Mouse (Mus musculus): ENCODE results near the gene Zeb2.
"Not testable (repeated sequence)": the region's sequence is repeated elsewhere in the genome, so short reads cannot be mapped to it uniquely, and the experiment has no call there.

Gene Zeb2

DNA sequence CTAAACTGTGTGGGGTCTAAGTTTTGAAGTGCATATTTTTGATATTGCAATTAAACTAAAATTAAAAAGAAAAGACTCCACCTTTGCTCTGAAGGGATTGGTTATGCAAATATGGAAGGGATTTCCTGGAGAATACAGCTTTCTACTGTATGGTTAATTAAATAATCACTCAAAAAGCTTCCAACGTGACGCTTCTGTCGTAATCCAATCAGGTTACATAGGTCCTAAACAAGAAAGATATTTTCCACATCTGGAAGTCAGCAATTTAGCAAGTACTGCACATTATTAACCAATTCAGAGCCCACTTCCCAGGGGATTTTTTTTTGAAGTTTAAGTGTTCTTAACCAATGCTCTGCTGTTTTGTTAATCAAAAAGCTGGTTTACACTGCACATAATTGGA lies 3.3 kb downstream of the Zeb2 start:
- in situ Hi-C loops (cut with MboI; ENCODE audit: low pct_unique_long_range_greater_than_20kb in 1 of 2, low sequenced_read_pairs in 2 of 2, unreplicated experiment in 1 of 2) = no loop called here

DNA sequence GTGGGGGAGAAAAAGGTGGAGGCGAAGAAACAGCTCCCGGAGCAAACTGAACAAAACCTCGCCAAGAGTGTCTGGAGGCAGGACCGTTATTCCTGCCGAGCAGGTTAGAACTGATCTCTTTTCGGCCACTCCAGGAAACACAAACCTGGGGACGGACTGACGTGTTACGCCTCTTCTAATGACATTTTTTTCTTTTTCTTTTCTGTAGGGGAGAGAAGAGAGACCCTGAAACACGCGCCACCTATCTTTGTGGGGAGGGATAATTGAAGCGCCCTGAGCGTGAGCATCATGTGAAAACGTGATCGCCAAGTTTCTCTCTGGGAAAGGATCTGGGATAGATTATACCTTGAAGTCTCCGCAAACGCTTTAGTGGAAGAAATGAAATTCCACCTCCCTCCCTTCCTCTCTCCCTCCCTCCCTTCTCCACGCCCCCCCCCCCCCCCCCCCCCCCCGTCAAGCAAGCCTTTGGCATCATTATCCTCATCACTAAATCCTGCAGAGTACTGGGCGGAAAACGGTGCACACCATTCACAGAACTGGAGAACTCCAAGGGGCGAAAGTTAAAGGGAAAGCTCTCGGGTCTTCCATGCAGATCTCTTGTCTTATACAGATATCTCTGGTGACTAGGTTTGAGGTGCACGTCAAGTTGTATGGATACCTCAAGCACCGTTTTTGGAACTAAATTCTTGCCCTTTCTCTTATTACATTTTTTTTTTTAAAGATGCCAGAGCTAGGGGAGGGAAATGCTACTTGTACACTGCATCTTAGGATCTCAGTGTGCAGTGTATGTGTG lies 4.1 kb downstream of the Zeb2 start:
- in situ Hi-C loops (cut with MboI; ENCODE audit: low pct_unique_long_range_greater_than_20kb in 1 of 2, low sequenced_read_pairs in 2 of 2, unreplicated experiment in 1 of 2) = no loop called here

DNA sequence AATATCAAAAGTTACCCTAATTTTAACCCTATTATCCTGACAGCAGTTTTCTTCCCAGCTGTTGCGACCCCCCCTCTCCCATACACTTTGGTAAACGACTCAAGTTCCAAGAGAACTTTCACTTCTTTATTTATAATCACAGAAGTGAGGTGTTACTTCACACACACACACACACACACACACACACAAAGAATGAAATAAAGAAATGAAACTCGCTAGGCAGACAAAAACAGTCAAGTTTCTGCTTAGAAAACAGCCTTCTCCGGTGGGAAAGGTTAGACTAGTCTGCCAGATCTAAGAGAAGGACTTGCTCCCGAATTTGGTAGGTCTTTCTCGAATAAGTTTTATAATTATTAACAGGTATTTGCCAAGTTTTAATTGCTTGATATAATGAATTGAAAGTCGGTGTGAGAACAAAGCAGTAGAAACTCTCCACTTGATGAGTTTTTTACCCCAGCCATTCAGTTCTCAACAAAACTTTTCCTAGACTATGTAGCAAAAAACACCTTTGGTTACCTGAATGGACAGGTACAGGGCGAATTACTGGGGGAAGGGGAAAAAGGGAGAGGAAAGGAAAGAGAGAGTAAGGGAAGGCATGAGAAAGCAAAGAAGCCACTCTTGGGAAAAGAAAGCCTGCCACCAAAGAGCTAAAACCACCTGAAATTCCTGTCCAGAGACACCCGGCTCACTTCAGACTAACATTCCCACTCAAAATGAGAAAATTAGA lies 5.0 kb downstream of the Zeb2 start:
- in situ Hi-C loops (cut with MboI; ENCODE audit: low pct_unique_long_range_greater_than_20kb in 1 of 2, low sequenced_read_pairs in 2 of 2, unreplicated experiment in 1 of 2) = no loop called here

DNA sequence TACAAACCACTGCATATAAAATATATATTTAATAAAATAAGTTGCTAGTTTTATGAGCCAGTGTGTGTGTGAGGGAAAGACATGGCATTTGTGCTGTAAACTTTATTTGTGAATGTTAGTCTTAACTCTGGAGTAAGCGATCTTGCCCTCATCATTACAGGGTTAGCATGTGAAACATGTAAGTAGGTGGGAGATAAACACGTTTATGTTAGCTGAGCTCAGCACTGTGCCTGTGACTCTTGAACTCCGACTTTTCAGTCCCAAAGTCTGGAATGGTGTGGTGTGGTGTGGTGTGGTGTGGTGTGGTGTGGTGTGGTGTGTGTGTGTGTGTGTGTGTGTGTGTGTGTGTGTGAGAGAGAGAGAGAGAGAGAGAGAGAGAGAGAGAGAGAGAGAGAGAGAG lies 5.6 kb downstream of the Zeb2 start:
- in situ Hi-C loops (cut with MboI; ENCODE audit: low pct_unique_long_range_greater_than_20kb in 1 of 2, low sequenced_read_pairs in 2 of 2, unreplicated experiment in 1 of 2) = not testable (repeated sequence)

DNA sequence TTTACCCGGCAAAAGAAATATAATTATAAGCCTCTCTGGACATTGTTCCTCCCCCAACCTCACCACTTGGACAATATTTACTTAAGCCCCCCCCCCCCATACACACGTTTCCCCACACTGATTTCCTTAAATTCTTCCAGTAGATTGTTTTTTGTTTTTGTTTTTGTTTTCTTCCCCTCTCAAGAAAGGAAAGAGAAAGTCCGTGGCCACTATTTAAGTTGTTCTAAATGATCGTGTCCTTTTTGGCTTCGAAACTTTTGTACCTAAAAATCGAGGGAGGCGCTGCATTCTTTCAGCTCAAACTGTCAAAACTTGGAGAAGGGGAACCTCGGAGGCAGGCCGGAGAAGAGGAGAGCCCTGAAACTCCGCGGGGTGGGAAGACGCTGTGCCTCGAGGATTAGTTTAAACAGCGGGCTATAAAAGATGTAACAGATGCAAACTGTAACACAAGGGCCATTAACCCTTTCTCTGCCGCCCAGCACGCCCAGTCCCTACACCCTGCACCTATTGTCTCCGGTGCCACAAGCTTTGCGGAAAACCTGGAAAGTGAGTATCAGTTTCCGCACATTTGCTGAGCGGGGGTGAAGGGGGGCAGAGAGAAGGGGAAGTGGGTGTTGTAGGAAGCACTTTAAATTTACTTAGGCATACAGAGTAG lies 6.3 kb downstream of the Zeb2 start:
- in situ Hi-C loops (cut with MboI; ENCODE audit: low pct_unique_long_range_greater_than_20kb in 1 of 2, low sequenced_read_pairs in 2 of 2, unreplicated experiment in 1 of 2) = no loop called here

DNA sequence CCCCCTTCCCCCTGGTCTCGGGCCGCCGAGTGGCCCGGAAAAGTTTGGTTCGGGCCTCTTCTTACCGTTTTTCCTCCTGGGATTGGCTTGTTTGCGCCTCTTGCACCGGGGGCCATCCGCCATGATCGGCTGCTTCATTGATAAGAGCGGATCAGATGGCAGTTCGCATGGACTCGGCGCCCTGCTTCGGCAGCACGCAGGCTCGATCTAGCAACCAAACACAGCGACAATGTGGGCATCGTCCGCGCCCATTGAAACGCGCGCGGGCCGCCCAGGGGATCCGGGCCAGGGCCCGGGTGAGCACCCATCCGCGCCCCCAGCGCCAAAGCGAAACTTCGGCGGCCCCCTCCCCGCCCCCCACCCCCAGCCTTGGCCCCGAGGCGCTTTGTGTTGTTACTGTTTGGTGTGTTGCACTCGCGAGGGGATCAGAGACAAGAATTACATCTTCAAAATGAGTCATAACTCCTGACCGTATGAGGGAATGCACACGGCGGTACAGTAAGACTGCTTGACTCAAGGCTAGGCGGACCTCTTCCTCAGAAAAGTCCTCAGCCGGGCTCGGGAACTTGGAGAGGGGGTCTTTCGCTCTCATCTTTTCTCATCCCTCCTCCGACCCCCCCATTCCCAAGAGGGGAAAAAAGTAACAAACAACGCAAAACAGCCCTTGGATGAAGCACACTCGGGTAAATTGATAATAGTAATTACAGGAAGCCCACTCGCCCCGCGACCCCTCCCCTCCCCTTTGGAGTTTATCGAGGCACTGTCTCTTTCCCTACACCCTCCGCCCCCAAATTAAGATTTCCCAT lies 7.0 kb downstream of the Zeb2 start:
- in situ Hi-C loops (cut with MboI; ENCODE audit: low pct_unique_long_range_greater_than_20kb in 1 of 2, low sequenced_read_pairs in 2 of 2, unreplicated experiment in 1 of 2) = no loop called here

DNA sequence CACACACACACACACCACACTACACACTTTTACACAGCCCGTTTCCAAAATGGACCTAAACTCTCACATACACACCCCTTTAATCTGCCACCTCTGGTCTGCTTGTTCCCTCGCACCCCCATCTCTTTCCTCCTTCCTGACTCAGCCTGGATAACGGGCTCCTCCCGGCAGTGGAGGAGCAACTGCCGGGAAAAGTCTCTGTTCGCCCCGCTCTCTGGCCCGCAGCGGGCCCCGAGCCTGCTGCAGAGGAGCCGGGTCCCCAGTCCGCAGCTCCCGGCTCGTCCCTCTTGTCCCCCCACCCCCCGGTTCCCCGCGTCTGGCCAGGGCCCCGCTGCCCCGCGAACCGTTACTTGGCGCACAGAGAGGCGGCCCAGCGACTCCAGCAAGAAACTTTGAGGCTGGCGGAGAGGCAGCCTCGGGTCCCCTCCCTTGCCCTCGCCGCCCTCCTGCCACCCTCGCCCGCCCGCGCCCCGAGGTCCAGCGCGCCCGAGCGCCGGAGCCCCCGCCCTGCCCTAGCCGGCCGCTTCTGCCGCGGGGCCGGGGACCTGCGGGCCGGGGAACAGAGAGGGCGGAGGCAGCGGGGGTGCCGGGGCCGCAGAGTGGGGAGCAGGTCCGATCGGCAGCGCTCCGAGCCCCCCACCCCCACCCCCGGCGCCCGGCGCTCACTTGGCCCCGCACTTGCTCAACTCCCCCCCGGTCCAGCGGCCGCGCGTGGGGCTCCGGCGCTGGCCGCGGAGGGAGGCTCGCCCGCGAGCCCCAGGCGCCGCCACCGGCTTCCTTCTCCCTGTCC lies 7.8 kb downstream of the Zeb2 start:
- in situ Hi-C loops (cut with MboI; ENCODE audit: low pct_unique_long_range_greater_than_20kb in 1 of 2, low sequenced_read_pairs in 2 of 2, unreplicated experiment in 1 of 2) = no loop called here

DNA sequence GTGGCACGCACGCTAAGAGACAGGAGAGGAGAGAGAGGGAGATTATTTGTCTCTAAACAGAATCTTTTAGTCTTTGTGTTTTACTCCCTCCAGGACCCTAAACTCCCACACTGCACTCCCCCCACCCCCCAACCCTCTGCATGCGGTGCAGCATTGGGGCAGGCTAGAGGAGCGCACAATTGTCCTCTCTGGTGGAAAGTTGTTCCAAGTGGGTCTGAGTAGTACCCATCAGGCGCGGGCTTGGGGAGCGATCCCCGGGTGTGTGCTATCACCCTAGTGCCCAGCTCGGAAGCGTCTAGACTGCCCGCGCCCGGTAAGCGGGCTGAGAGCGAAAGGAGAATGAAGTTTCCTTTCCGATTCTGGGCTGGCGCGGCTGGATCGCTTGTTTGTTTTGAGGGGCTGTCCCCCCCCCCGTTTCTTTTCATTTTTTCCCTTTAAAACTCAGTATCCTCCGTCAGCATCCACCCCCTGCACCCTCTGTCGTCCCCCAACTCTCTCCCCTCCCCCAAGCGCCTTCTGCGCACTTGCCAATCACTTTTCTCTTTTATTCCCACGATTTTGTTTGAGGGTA lies 8.6 kb downstream of the Zeb2 start:
- in situ Hi-C loops (cut with MboI; ENCODE audit: low pct_unique_long_range_greater_than_20kb in 1 of 2, low sequenced_read_pairs in 2 of 2, unreplicated experiment in 1 of 2) = no loop called here

DNA sequence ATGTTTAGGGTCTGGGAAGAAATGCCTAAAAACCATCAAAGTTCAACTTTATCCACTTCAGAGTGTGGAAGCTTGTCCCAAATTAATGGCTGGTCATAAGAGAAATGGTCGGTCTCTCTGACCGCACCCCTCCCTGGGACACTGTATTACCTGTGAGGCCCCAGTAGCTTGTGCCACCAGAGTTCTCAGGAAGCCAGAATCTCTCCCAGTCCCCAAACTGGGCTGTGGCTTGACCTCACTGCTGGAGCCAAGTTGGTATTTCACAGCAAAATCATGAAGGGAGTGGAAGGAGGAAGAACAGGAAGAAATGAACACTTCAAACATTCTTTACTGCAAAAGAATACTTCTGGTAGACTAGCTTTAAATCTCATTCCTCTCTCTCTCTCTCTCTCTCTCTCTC lies 9.6 kb downstream of the Zeb2 start:
- in situ Hi-C loops (cut with MboI; ENCODE audit: low pct_unique_long_range_greater_than_20kb in 1 of 2, low sequenced_read_pairs in 2 of 2, unreplicated experiment in 1 of 2) = no loop called here

DNA sequence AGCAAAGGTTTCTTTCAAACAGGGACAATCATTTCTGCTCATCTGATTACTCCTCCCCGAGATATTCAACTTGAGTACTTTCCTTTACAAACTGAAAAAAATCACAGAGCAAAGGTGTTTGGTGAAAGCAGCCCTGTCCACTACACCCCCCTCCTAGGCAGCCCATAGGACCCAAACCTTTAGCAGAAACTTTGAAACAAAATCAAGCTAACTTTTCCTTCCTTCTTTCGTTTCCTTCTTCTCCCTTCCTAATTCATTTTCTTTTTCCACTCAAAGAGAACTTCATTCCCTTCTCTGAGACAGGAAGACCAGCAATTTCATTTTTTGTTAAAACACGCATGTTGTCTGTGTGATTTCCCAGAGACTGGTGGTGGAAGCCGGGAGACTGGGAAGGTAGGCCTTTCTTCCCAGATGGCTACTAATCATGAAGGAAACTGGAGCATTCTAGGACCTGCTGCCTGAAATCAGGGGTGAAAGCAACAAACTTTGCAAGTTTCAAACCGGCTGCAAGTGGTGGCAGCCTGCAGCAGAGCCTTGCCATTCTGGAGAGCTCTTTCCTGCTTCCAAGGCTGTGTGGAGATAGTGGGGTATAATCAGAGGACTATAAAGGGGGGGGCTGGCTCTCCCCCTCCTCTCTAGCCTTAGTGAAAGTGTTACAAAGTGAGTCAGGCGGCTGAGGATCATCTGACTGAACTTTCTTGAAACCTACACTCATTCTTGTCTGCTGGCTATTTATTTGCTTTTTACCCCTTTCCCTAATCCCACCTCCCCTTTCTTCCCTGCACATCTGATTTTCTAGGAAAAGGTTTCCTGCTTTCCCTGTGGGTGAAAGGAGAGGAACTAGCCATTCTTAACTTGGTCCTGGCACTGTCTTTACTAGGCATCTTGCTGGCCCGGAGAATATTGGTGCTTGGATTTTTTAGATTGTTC lies 11.0 kb downstream of the Zeb2 start:
- in situ Hi-C loops (cut with MboI; ENCODE audit: low pct_unique_long_range_greater_than_20kb in 1 of 2, low sequenced_read_pairs in 2 of 2, unreplicated experiment in 1 of 2) = no loop called here

DNA sequence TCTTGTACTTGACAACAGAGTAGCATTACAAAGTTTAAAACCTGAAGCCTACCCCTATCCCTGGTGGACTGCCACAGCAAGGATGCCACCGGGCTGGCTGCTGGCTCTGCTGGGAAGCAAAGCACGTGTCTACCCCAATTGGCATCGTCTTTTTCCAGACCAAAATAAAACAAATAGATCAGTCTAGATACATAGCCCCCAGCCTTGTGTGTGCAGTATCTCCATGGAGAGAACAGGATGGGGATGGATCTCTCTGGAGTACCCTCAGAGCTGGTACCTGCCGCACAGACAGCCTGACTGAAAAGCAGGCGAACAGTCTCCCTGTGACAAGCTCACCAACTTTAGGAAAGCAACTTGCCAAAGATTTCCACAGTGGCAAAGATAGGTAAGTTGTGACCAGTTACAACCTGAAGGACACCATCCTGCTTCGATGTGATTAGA lies 11.9 kb downstream of the Zeb2 start:
- in situ Hi-C loops (cut with MboI; ENCODE audit: low pct_unique_long_range_greater_than_20kb in 1 of 2, low sequenced_read_pairs in 2 of 2, unreplicated experiment in 1 of 2) = no loop called here

DNA sequence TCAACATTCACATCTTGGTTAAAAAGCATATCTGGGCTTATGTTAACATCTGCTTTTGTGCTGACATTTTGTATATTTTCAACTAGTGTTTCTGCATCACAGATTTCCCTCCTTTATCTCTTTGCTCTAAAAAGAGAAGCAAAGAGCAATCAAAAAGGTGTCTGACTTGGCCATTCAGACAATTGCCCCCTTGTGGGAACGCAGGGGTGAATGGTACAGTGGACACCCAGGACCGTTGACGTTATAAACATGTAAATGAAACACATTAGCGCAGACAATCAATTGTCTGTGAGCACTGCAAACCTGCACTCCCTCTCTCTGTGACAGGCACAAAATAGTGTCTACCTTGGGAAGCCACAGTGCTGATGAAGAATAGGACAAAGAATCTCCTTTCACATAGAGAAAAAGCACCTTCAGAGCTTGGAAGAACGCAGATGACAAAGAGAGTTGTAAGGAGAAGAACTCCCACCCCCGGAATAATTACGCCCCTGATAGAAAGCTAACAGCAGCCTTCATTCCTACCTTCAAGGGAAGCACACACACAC lies 12.6 kb downstream of the Zeb2 start:
- in situ Hi-C loops (cut with MboI; ENCODE audit: low pct_unique_long_range_greater_than_20kb in 1 of 2, low sequenced_read_pairs in 2 of 2, unreplicated experiment in 1 of 2) = no loop called here

DNA sequence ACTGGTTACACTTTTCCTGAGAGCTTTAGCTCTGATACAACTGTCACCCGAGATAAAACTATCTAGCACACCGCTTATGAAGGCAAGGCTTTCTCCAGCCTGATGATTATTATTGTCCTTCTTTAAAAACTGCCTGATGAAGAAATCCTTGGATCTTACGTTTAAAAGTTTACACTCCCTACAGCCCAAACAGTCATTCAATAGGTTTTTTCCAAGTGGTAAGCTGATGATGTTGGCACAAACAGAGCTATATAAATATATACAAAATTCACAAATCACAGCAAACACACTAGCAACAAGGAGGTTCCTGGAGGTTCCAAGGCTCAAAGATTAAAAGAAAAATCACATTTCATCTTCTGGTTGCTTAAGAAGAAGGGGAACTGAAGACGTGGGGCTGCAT lies 13.1 kb downstream of the Zeb2 start:
- in situ Hi-C loops (cut with MboI; ENCODE audit: low pct_unique_long_range_greater_than_20kb in 1 of 2, low sequenced_read_pairs in 2 of 2, unreplicated experiment in 1 of 2) = no loop called here

DNA sequence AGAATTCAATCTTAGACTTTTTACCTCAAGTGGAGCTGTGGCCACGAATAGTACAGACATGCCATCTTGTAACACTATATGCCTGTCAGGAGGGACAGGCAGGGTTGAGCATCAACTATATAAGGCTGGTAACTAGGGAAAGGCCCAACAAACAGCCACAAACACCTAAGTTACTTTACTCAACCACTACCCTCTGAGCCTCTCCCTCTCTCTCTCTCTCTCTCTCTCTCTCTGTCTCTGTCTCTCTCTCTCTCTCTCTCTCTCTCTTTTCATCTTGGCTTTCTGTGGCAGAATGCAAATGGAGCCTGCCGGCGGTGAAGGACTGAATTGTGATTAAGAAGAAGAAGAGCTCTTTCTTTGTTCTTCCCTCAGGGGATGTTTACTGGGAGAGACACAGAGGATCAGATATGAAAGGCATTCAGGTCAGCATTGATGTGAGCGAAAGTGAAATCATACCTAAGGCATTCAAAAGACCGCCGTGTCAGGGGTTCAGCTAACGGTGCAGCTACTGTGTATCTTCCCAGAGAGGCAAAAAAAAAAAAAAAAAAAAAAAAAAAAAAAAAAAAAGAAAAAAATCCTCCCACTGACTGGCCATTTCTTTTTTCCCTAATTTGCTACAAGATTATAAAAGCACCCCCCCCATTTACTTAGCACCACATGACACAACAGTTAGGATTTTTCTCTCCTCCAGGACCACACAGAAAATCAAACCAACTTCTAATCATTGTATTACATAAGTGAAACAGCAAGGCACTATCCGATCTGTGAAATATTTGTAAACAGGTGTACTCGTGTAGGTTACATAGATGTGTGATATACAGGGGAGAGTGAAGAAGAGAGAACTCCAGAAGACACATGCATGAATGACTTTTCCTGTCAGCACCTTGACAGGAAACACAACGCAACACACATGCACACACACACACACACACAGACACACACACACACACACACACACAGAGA lies 13.9 kb downstream of the Zeb2 start:
- in situ Hi-C loops (cut with MboI; ENCODE audit: low pct_unique_long_range_greater_than_20kb in 1 of 2, low sequenced_read_pairs in 2 of 2, unreplicated experiment in 1 of 2) = no loop called here

DNA sequence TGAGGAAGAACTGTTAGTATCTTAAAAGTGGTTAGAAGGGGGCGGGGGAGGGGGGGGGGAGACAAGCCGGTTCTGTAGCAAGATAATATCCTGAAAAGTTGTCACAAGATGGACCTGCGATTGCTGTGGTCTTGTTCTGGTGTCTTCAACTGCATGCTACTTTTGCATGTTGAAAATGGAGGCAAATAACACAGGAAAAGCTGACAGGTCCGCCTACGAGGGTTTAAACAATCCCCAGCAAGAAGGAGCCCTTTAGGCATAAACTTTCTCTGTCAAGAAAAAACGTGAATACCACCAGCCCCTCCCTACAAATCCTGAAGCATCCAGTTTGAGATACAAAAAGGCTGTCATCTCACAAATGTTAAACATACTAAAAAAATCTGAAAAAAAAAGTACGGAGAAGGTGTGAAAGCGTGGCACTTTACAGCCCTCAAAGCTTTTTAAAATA lies 15.0 kb downstream of the Zeb2 start:
- in situ Hi-C loops (cut with MboI; ENCODE audit: low pct_unique_long_range_greater_than_20kb in 1 of 2, low sequenced_read_pairs in 2 of 2, unreplicated experiment in 1 of 2) = no loop called here
